9 mouse cellular contexts compared by ENCODE assay signal in the genomic region with DNA sequence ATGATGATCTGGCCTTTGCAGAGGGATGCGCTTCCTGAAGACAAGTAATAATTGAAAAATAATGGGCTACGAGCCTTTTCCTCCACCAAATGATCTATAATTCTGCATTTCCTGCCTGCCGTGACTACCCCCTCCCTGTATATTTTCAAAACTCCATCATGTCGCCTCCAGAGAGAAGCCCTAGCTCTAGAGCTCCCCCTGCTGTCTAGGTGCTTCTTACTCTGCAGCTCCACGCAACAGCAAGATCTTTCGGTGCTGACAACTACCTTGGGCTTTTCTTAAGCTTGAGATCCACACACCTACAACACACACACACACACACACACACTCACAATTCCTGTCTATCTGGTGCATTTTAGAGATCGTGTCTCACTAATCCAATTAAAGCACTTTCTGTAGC. TPM values are rescaled to one million over a fixed set of nuclear protein-coding genes. Genes with fewer than 3 reads are reported as not detected.
DNase-seq lines count a peak whose midpoint lies in the region; ATAC-seq and TF ChIP-seq lines count a peak whose summit lies in the region.
"Had no signal": no experiment of that assay in that cellular context is flagged by ENCODE, and none has a peak within 500 bp of the region (broad histone marks: within the 10 kb centered on the region; RNA-seq: fewer than 3 reads in every experiment).

No protein-coding gene starts in this region.

- H3K27ac ChIP-seq in heart, postnatal 0 days (ENCODE audit: low read depth), result no peak overlapping the region
- H3K27ac ChIP-seq in heart, embryonic 12.5 days (ENCODE audit: poor library complexity, severe bottlenecking), result no peak overlapping the region
- H3K27ac ChIP-seq in bone marrow, adult 2 months (ENCODE audit: control insufficient read depth, insufficient read depth, low read depth, low read length, poor library complexity), result no peak overlapping the region
- H3K27ac ChIP-seq in gastrocnemius, adult 2 months, result no peak overlapping the region
- H3K27ac ChIP-seq: embryonic facial prominence, embryonic 12.5 days had no signal

- DNase-seq in heart, postnatal 0 days (ENCODE audit: low spot score), result no peak
- DNase-seq in gastrocnemius, adult 2 months, result peak; percentile 73
- peak; percentile 47 to 69 for DNase-seq in layer of hippocampus, postnatal 14 days (ENCODE audit: low spot score in 2 of 2)
- peak; percentile 11 to 20 for DNase-seq in thymus, adult 18-20 months

- 44% methylated on average over 7 of the region's 7 CpGs for WGBS in heart, postnatal 0 days
- 55% methylated on average over 7 of the region's 7 CpGs for WGBS in heart, embryonic 12.5 days
- WGBS in bone marrow, adult 2 months, result 32% methylated on average over 7 of the region's 7 CpGs

- no peak for TF ChIP-seq POLR2A in bone marrow, adult 2 months (IDR thresholded peaks at IDR 0.05; ENCODE audit: borderline replicate concordance, control insufficient read depth, low read depth, low read length)

- peak; percentile 67 for TF ChIP-seq CTCF in heart, postnatal 0 days (IDR thresholded peaks at IDR 0.05; ENCODE audit: low read depth)
- peak; percentile 74 for TF ChIP-seq CTCF in bone marrow, adult 2 months (IDR thresholded peaks at IDR 0.05; ENCODE audit: control insufficient read depth, insufficient read depth, low read length)
- TF ChIP-seq CTCF in gastrocnemius, adult 2 months (IDR thresholded peaks at IDR 0.05), result peak; percentile 84

- H3K4me3 ChIP-seq in heart, postnatal 0 days (ENCODE audit: low read depth, low read length), result no peak overlapping the region
- no peak overlapping the region for H3K4me3 ChIP-seq in heart, embryonic 12.5 days
- no peak overlapping the region for H3K4me3 ChIP-seq in bone marrow, adult 2 months (replicated peaks; ENCODE audit: control insufficient read depth, low read depth, low read length)
- H3K4me3 ChIP-seq in gastrocnemius, adult 2 months, result no peak overlapping the region
- H3K4me3 ChIP-seq: embryonic facial prominence, embryonic 12.5 days had no signal

- intact Hi-C loops in gastrocnemius, adult 2 months (cut with DNase I), result no loop called here

- TF ChIP-seq EP300 in heart, postnatal 0 days (IDR thresholded peaks at IDR 0.05; ENCODE audit: low read depth), result no peak

- H3K27me3 ChIP-seq in heart, postnatal 0 days (ENCODE audit: control insufficient read depth, insufficient read depth, low read length), result no peaks in the 10 kb centered on the region
- H3K27me3 ChIP-seq in heart, embryonic 12.5 days (replicated peaks), result no peaks in the 10 kb centered on the region
- H3K27me3 ChIP-seq: embryonic facial prominence, embryonic 12.5 days had no signal

- H3K9me3 ChIP-seq in heart, postnatal 0 days (replicated peaks; ENCODE audit: control insufficient read depth, low read length), result no peaks in the 10 kb centered on the region
- H3K9me3 ChIP-seq in heart, embryonic 12.5 days (replicated peaks), result no peaks in the 10 kb centered on the region
- H3K9me3 ChIP-seq: embryonic facial prominence, embryonic 12.5 days had no signal

- H3K4me1 ChIP-seq in heart, postnatal 0 days (ENCODE audit: control insufficient read depth, insufficient read depth), result no peaks in the 10 kb centered on the region
- no peaks in the 10 kb centered on the region for H3K4me1 ChIP-seq in heart, embryonic 12.5 days (replicated peaks)
- H3K4me1 ChIP-seq in bone marrow, adult 2 months (ENCODE audit: control insufficient read depth, insufficient read depth, low read length), result no peaks in the 10 kb centered on the region; the same call in 1 of the 2 replicates
- H3K4me1 ChIP-seq: embryonic facial prominence, embryonic 12.5 days had no signal

- no peak overlapping the region for H3K9ac ChIP-seq in heart, postnatal 0 days (replicated peaks; ENCODE audit: low read depth, low read length)
- no peak overlapping the region for H3K9ac ChIP-seq in heart, embryonic 12.5 days
- H3K9ac ChIP-seq: embryonic facial prominence, embryonic 12.5 days had no signal

- H3K4me2 ChIP-seq in heart, postnatal 0 days (ENCODE audit: low read depth, low read length), result no peak overlapping the region
- no peak overlapping the region for H3K4me2 ChIP-seq in heart, embryonic 12.5 days
- H3K4me2 ChIP-seq: embryonic facial prominence, embryonic 12.5 days had no signal

- ATAC-seq in heart, postnatal 0 days (ENCODE audit: insufficient read depth, low read depth), result no peak
- ATAC-seq in heart, embryonic 12.5 days (ENCODE audit: insufficient number of reproducible peaks, low FRiP score), result no peak
- ATAC-seq in CD4-positive, CD25-positive, alpha-beta regulatory T cell, adult 4 months, result peak; percentile 91
- peak; percentile 85 for ATAC-seq in megakaryocyte-erythroid progenitor cell, adult 5-6 weeks (replicated peaks; ENCODE audit: low FRiP score, low TSS enrichment, poor library complexity, severe bottlenecking)

- no peaks in the 10 kb centered on the region for H3K36me3 ChIP-seq in heart, postnatal 0 days (replicated peaks; ENCODE audit: control insufficient read depth, insufficient read depth, low read length)
- H3K36me3 ChIP-seq in heart, embryonic 12.5 days, result no peaks in the 10 kb centered on the region
- H3K36me3 ChIP-seq: embryonic facial prominence, embryonic 12.5 days had no signal

RNA-seq across cellular contexts. Expression of a gene that starts 17.6 kb away (rescaled TPM):
- 1.1 TPM in 1 of 2 replicates, not detected in the other for total RNA-seq in heart, postnatal 0 days (2014; rRNA removed; ENCODE audit: low replicate concordance)
- 3.8 and 4.8 TPM in 2 replicates for polyA plus RNA-seq in heart, postnatal 0 days (2015; fragmentation: Nextera tagmentation; extraction: Ambion mirVana)
- 1.5 and 2.3 TPM in 2 replicates for polyA plus RNA-seq in heart, embryonic 12.5 days (2016; fragmentation: Nextera tagmentation; extraction: Ambion mirVana)
- polyA plus RNA-seq in CD4-positive, CD25-positive, alpha-beta regulatory T cell, adult 4 months (2017; shearing (Covaris generic)), result under 1 TPM in 1 of 2 experiments, not detected in 1; 0.63 TPM
- polyA plus RNA-seq in bone marrow, adult 2 months (2011; ENCODE audit: insufficient read depth, insufficient read length, low replicate concordance, missing spikeins), result not detected in 2 replicates
- under 1 TPM; 0.20 to 0.87 TPM for total RNA-seq in gastrocnemius, adult 2 months (2021)
- 1 to 10 TPM; 3.6 to 4.5 TPM for total RNA-seq in layer of hippocampus, postnatal 14 days (2021)
- total RNA-seq in megakaryocyte-erythroid progenitor cell, adult 5-6 weeks (2014; fragmentation: Nextera tagmentation), result not detected in 2 replicates
- 0.72 TPM in 1 of 2 replicates, not detected in the other for total RNA-seq in megakaryocyte-erythroid progenitor cell, adult 5-6 weeks (2017)

RNA-seq across cellular contexts. Expression of a gene that starts 17.9 kb away (rescaled TPM):
- total RNA-seq in heart, postnatal 0 days (2014; rRNA removed; ENCODE audit: low replicate concordance), result 2.7 and 5.8 TPM in 2 replicates
- 5.7 and 6.1 TPM in 2 replicates for polyA plus RNA-seq in heart, postnatal 0 days (2015; fragmentation: Nextera tagmentation; extraction: Ambion mirVana)
- 8.7 and 8.8 TPM in 2 replicates for polyA plus RNA-seq in heart, embryonic 12.5 days (2016; fragmentation: Nextera tagmentation; extraction: Ambion mirVana)
- polyA plus RNA-seq in CD4-positive, CD25-positive, alpha-beta regulatory T cell, adult 4 months (2017; shearing (Covaris generic)), result 1 to 10 TPM; 2.5 to 4.9 TPM
- 0.85 and 0.90 TPM in 2 replicates for polyA plus RNA-seq in bone marrow, adult 2 months (2011; ENCODE audit: insufficient read depth, insufficient read length, low replicate concordance, missing spikeins)
- 1 to 10 TPM; 2.6 to 3.7 TPM for total RNA-seq in gastrocnemius, adult 2 months (2021)
- 10 to 100 TPM; 17.2 to 18.7 TPM for total RNA-seq in layer of hippocampus, postnatal 14 days (2021)
- total RNA-seq in megakaryocyte-erythroid progenitor cell, adult 5-6 weeks (2014; fragmentation: Nextera tagmentation), result 1.9 and 2.5 TPM in 2 replicates
- 2.0 and 3.5 TPM in 2 replicates for total RNA-seq in megakaryocyte-erythroid progenitor cell, adult 5-6 weeks (2017)

Comparison
In these comparisons a context has a peak if more than half of its experiments do, and no peak if none do; other contexts are left out.
1. ATAC-seq: peak in CD4-positive, CD25-positive, alpha-beta regulatory T cell, adult 4 months (single experiment) and megakaryocyte-erythroid progenitor cell, adult 5-6 weeks (single experiment); none in heart, postnatal 0 days (single experiment) and heart, embryonic 12.5 days (single experiment).
2. Peak in every context shown above with its lines, with median percentiles within 50 percentile points of each other: CTCF ChIP-seq.